Mouse (Mus musculus): ENCODE results near the gene Tlr8. TPM values are rescaled to one million over a fixed set of nuclear protein-coding genes. Genes with fewer than 3 reads are reported as not detected.
"Not testable (repeated sequence)": the region's sequence is repeated elsewhere in the genome, so short reads cannot be mapped to it uniquely, and the experiment has no call there.

The Tlr8 gene
- 1 to 10 TPM; 1.4 to 3.0 TPM for total RNA-seq (2021)

GRCm38 (mm10) chrX:167264086-167264485 lies at the start of gene Tlr8:
Tlr8 (minus strand) TSS chrX:167264329.
- no peak for DNase-seq
- intact Hi-C loops (cut with DNase I): no loop called here

- DNase-seq; intact Hi-C loops (cut with DNase I): not testable (repeated sequence)
Observed at GRCm38 (mm10) chrX:167302061-167302460, 37.9 kb upstream of the Tlr8 start.

- DNase-seq: peak; percentile 60 to 70
- intact Hi-C loops (cut with DNase I): loop anchor here (10.0 kb wide), 1 partner anchor 218 kb away; no protein-coding TSS in a partner anchor
Observed at GRCm38 (mm10) chrX:167276953-167277352, 12.8 kb upstream of the Tlr8 start.

- intact Hi-C loops (cut with DNase I): loop anchor here (10.0 kb wide), 1 partner anchor 218 kb away; no protein-coding TSS in a partner anchor
- peak in 1 of 2 experiments; percentile 7 for DNase-seq
Observed at GRCm38 (mm10) chrX:167276551-167276950, 12.4 kb upstream of the Tlr8 start.

GRCm38 (mm10) chrX:167263530-167263929 lies 599 bp downstream of the Tlr8 start:
- DNase-seq: no peak
- intact Hi-C loops (cut with DNase I): no loop called here

GRCm38 (mm10) chrX:167241736-167242135 lies 22.4 kb downstream of the Tlr8 start:
- intact Hi-C loops (cut with DNase I): no loop called here

GRCm38 (mm10) chrX:167239293-167239921 lies 24.7 kb downstream of the Tlr8 start:
- intact Hi-C loops (cut with DNase I): loop anchor here (10.0 kb wide), 1 partner anchor 1075 kb away; no protein-coding TSS in a partner anchor
- no peak for DNase-seq

More at GRCm38 (mm10) chrX:167241736-167242135, 22.4 kb downstream of the Tlr8 start:
- no peak for DNase-seq

- DNase-seq: peak; percentile 72 to 80
- intact Hi-C loops (cut with DNase I): loop anchor here (1.0 to 10.0 kb wide), 2 partner anchors 572 to 1068 kb away; no protein-coding TSS in a partner anchor
Observed at GRCm38 (mm10) chrX:167233104-167233687, 30.9 kb downstream of the Tlr8 start.

- DNase-seq: no peak
- intact Hi-C loops (cut with DNase I): loop anchor here (10.0 kb wide), 1 partner anchor 1066 kb away; no protein-coding TSS in a partner anchor
Observed at GRCm38 (mm10) chrX:167231150-167231549, 33.0 kb downstream of the Tlr8 start.

GRCm38 (mm10) chrX:167229819-167230218 lies 34.3 kb downstream of the Tlr8 start:
- no peak for DNase-seq
- intact Hi-C loops (cut with DNase I): loop anchor here (1.0 to 10.0 kb wide), 3 partner anchors 415 to 1065 kb away; no protein-coding TSS in a partner anchor

- DNase-seq: peak; percentile 59 to 68
- intact Hi-C loops (cut with DNase I): loop anchor here (1.0 to 10.0 kb wide), 2 partner anchors 414 to 568 kb away; no protein-coding TSS in a partner anchor
Observed at GRCm38 (mm10) chrX:167229206-167229605, 34.9 kb downstream of the Tlr8 start.

- intact Hi-C loops (cut with DNase I): loop anchor here (10.0 kb wide), 1 partner anchor 413 kb away; no protein-coding TSS in a partner anchor
- DNase-seq: no peak
Observed at GRCm38 (mm10) chrX:167227756-167228155, 36.4 kb downstream of the Tlr8 start.

- no peak for DNase-seq
- intact Hi-C loops (cut with DNase I): loop anchor here (10.0 kb wide), 1 partner anchor 412 kb away; no protein-coding TSS in a partner anchor
Observed at GRCm38 (mm10) chrX:167227138-167227537, 37.0 kb downstream of the Tlr8 start.

GRCm38 (mm10) chrX:167226570-167226969 lies 37.6 kb downstream of the Tlr8 start:
- no peak for DNase-seq
- intact Hi-C loops (cut with DNase I): loop anchor here (10.0 kb wide), 1 partner anchor 412 kb away; no protein-coding TSS in a partner anchor

- peak; percentile 24 to 42 for DNase-seq
- intact Hi-C loops (cut with DNase I): loop anchor here (10.0 kb wide), 1 partner anchor 318 kb away; no protein-coding TSS in a partner anchor
Observed at GRCm38 (mm10) chrX:167212707-167213106, 51.4 kb downstream of the Tlr8 start.

GRCm38 (mm10) chrX:167211871-167212555 lies 52.1 kb downstream of the Tlr8 start:
- no peak for DNase-seq
- intact Hi-C loops (cut with DNase I): loop anchor here (10.0 kb wide), 1 partner anchor 317 kb away; no protein-coding TSS in a partner anchor

GRCm38 (mm10) chrX:167210319-167210728 lies 53.8 kb downstream of the Tlr8 start:
- DNase-seq: peak; percentile 23 to 54
- intact Hi-C loops (cut with DNase I): loop anchor here (10.0 kb wide), 1 partner anchor 316 kb away; no protein-coding TSS in a partner anchor

GRCm38 (mm10) chrX:167209828-167210227 lies 54.3 kb downstream of the Tlr8 start:
- DNase-seq: no peak
- intact Hi-C loops (cut with DNase I): loop anchor here (10.0 kb wide), 3 partner anchors 55 to 315 kb away; no protein-coding TSS in a partner anchor

GRCm38 (mm10) chrX:167208978-167209754 lies 55.0 kb downstream of the Tlr8 start, which contains the start of gene Tmsb4x:
Tmsb4x (minus strand) TSS chrX:167209315.
- intact Hi-C loops (cut with DNase I): loop anchor here (10.0 kb wide), 2 partner anchors 54 to 104 kb away; no protein-coding TSS in a partner anchor

GRCm38 (mm10) chrX:167208506-167208820 lies 55.7 kb downstream of the Tlr8 start:
- intact Hi-C loops (cut with DNase I): loop anchor here (10.0 kb wide), 2 partner anchors 54 to 104 kb away; no protein-coding TSS in a partner anchor
- peak; percentile 41 to 48 for DNase-seq

More at GRCm38 (mm10) chrX:167208978-167209754, 55.0 kb downstream of the Tlr8 start, which contains the start of gene Tmsb4x:
- peak; percentile 87 for DNase-seq
